Mouse (Mus musculus): ENCODE measurements at regions not wholly inside any gene's neighbourhood (a gene's known extent, or its start where the extent isn't known, plus 50 kb on each side); places are given as distances from the start of the nearest gene placed in this dataset.

DNA sequence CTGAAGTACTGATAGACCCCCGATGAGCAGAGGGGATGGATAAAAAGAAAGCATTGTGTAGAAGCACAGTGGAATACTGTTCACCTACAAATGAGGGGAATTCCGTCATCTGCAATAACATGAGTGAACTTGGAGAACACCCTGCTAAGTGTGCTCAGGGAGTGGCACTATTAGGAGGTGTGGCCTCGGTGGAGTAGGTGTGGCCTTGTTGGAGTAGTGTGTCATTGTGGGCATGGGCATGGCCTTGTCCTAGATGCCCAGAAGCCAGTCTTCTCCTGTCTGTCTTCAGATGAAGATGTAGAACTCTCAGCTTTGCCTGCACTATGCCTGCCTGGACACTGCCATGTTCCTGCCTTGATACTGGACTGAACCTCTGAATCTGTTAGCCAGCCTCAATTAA lies 86.2 kb upstream of the Kl start:
- no peak for DNase-seq (ENCODE audit: low spot score)

DNA sequence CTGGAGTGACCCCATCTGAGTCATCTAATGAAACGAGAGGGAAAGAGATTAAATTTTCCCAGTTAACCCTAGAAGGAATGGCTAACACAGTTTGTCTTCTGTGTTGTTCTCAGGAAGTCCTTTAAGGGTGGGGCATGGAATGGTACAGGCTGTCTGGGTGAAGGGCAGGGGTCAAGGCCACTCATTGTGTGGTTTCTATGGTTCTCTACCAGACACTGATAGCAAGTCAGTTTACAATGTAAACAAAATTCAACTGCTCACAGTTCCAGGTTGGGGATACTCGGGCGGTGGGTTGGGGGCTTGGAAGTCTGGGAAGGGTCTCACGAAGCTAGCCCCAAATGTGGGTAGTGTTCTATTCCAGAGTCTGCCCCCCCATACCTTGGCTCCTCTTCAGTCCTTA lies 82.5 kb upstream of the Kl start:
- DNase-seq (ENCODE audit: low spot score): no peak

DNA sequence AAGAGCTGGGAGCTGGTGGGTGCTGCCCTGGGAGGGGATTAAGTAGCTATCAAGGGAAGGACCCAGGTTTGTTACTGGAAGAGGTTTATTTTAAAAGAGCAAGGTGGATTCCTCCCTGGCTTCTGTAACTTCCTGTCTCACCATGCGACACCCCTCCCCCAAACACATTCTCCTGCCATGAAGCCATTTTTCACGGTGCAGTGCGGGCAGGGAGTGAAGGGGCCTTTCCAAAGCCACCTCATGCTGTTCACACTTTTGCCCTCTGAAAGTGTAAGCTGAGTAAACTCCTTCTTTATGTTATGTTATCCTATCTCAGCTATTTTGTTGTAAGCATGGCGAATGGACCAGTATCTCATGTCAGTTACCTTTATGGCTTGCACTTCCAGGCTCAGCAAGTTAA lies 73.6 kb upstream of the Kl start:
- DNase-seq (ENCODE audit: low spot score): no peak

DNA sequence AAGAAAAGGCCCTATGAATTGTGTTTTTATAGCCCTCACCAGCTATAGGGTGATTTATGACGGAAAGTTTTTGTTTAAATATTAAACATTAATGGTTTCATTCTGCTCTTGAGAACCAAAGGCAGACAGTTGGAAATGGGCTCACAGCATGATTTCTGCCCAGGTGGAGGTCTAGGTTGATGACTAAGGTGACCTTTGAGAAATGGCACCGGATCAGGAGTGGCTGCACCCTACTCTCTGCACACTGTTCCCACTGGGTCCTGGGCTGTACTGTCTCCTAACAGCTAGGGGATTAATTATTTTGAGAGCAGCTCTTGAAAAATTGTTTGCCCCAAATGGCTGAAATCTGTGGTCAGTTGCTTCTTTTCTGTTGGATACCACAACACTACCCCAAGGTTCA lies 68.7 kb upstream of the Kl start:
- DNase-seq (ENCODE audit: low spot score): no peak

- no peak for DNase-seq (ENCODE audit: low spot score)
Observed at GRCm38 (mm10) chr5:150890086-150890485, 62.3 kb upstream of the Kl start.

- no peak for DNase-seq (ENCODE audit: low spot score)
Observed at GRCm38 (mm10) chr5:150891262-150891940, 61.0 kb upstream of the Kl start.

DNA sequence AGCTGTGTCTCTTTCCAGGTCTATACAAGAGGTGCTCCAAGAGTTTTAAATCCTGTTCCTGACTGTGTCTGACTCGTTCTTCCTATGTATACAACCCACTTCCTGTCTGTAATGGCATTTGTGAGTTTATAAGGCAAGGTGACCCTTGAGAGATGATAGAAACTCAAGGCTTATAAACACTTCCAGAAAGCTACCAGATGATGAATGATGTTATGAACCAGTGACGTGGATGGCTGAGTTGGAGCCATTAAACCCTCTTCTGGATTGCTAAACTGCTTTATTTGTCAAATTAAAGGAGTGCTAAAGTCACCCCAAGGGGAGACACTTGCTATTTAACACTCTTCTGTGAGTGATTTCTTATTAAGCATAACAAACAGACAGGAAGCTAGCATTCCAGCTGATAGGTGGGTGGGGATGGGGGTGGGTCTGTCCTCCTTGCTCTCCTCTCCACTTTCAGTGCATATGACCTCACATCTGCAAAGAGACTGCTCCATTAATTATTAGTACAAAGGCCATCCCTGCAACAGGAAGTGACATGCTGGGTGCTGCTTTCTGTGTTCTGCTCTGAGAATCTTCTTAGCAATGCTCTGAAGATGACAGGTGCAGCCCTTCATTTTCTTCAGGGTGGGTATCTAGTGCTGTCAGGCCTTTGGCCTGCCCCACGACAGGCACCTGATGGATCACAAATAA lies 58.2 kb upstream of the Kl start:
- peak; percentile 10 for DNase-seq (ENCODE audit: low spot score)

DNA sequence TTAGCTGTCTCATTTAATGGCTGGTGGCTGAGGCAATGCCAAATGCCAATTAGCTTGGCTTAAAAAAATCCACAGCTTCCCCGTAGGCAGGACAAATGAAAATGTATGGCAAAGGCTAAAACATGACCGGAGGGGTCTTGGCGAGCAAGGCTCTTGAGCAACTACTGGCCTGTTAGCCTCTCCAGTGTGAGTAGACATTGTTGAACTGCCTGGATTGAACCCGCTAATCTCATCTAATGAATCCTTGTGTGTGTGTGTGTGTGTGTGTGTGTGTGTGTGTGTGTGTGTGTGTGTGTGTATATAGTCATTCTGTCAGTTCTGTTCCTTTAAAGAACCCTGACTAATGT lies 57.7 kb upstream of the Kl start:
- peak; percentile 26 for DNase-seq (ENCODE audit: low spot score)

- no peak for DNase-seq (ENCODE audit: low spot score)
Observed at GRCm38 (mm10) chr5:150901661-150902060, 50.7 kb upstream of the Kl start.

Data from retina, embryonic 14.5 days (tissue).